Mouse (Mus musculus) lung, embryonic 14.5 days (tissue): ENCODE measurements around the gene Gm21861. TPM values are rescaled to one million over a fixed set of nuclear protein-coding genes. Genes with fewer than 3 reads are reported as not detected.
"Not testable (repeated sequence)": the region's sequence is repeated elsewhere in the genome, so short reads cannot be mapped to it uniquely, and the experiment has no call there.

Source experiments
- ATAC-seq: fragments of 200-750 bp; cut with Nextera tagmentation; 2 replicates; pipeline ENCODE4 v1.8.0; 2017; ENCODE audit warnings: mild to moderate bottlenecking, moderate TSS enrichment, moderate library complexity; ENCODE audit not compliant: insufficient read depth
- DNase-seq: peaks from one replicate; pipeline ENCODE4 v3.0.0-alpha.2; 2015
- H3K27ac ChIP-seq: fragments of 300-500 bp; sonication (generic); 2 replicates; pipeline ENCODE4 v1.5.1; 2014; ENCODE audit warnings: low read depth, mild to moderate bottlenecking, moderate library complexity
- H3K27me3 ChIP-seq: fragments of 300-500 bp; sonication (generic); 2 replicates; pipeline ENCODE4 v1.6.1; 2014; ENCODE audit warnings: low read length, control low read depth; ENCODE audit not compliant: insufficient read depth
- H3K36me3 ChIP-seq: fragments of 300-500 bp; sonication (generic); 2 replicates; pipeline ENCODE4 v1.6.1; 2014; ENCODE audit warnings: control low read depth; ENCODE audit not compliant: insufficient read depth
- H3K4me1 ChIP-seq: fragments of 300-500 bp; sonication (generic); 2 replicates; pipeline ENCODE4 v1.6.1; 2014; ENCODE audit warnings: antibody characterized with exemption, control low read depth; ENCODE audit not compliant: insufficient read depth
- H3K4me2 ChIP-seq: fragments of 300-500 bp; sonication (generic); 2 replicates; pipeline ENCODE4 v1.6.1; 2014; ENCODE audit warnings: mild to moderate bottlenecking
- H3K4me3 ChIP-seq: fragments of 300-500 bp; sonication (generic); 2 replicates; pipeline ENCODE4 v1.5.1; 2014; ENCODE audit warnings: low read depth, low read length
- H3K9ac ChIP-seq: fragments of 300-500 bp; sonication (generic); 2 replicates; pipeline ENCODE4 v1.6.1; 2014
- H3K9me3 ChIP-seq: fragments of 300-500 bp; sonication (generic); 2 replicates; pipeline ENCODE4 v1.6.1; 2016; ENCODE audit warnings: low read depth, low read length, control low read depth
- WGBS: fragments of 180-500 bp; shearing (Covaris S2); extraction: QIAGEN DNeasy Blood & Tissue Kit; methylation state at CpG from one replicate; pipeline ENCODE4 v1.1.7; 2014; 5-methylcytosine and 5-hydroxymethylcytosine counted together
- polyA plus RNA-seq: library from polyadenylated mRNA; unstranded; fragments of >200 nt; fragmentation: Nextera tagmentation; extraction: Ambion mirVana; gene quantifications from 2 replicates; pipeline ENCODE4 v1.2.1, GENCODE M21; 2014

Gm21861 gene
- polyA plus RNA-seq: not detected in 2 replicates

DNA sequence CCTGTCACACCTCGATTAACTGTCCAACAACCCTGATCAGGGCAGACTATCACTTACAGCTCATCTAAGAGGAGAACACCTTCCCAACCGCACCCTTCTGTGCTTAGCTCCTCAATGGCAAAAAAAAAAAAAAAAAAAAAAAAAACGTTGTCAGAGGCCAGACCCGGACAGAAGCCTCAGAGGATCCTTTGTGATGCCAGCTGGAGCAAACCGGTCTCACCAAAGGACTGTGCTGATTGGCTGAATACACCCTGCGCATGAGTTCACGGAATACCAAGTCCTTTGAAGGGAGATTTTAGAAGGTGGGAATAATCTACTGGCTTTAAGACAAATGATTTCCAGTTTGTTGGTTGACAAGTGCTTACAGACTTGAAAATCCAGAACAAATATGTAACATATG is at the start of gene Gm21861:
Gm21861 (minus strand) TSS at position 101 of the 400 bp plus-strand sequence.
- no CpG with 5 or more reads among the region's 7 CpGs for WGBS
- H3K27me3 ChIP-seq, H3K27ac ChIP-seq, H3K4me2 ChIP-seq, ATAC-seq, H3K4me3 ChIP-seq, DNase-seq, H3K9ac ChIP-seq, H3K9me3 ChIP-seq, H3K36me3 ChIP-seq, H3K4me1 ChIP-seq: not testable (repeated sequence)
